Mouse (Mus musculus) testis, adult 2 months (tissue): ENCODE data around the gene Gbx1.

Experiments
- CTCF ChIP-seq: fragments of 200-500 bp; IDR thresholded peaks from 2 replicates; pipeline ENCODE4 v1.5.1; 2012; ENCODE audit warnings: low read depth, mild to moderate bottlenecking, inconsistent platforms, low read length, moderate library complexity; ENCODE audit not compliant: control insufficient read depth, insufficient read depth, insufficient replicate concordance
- POLR2A ChIP-seq: fragments of 200-500 bp; IDR thresholded peaks from 2 replicates; pipeline ENCODE4 v1.6.1; 2012; ENCODE audit warnings: low read depth, mild to moderate bottlenecking, inconsistent platforms, low read length, moderate library complexity; ENCODE audit not compliant: control insufficient read depth

- no peak for TF ChIP-seq POLR2A
- no peak; the same call in 1 of the 2 replicates for TF ChIP-seq CTCF
Observed at GRCm38 (mm10) chr5:24510635-24511034, 16.4 kb downstream of the Gbx1 start.
